Mouse (Mus musculus) liver, embryonic 16.5 days (tissue): Measurements from ENCODE around the gene Prss33. TPM values are rescaled to one million over a fixed set of nuclear protein-coding genes. Genes with fewer than 3 reads are reported as not detected.

ENCODE experiments used
- microRNA-seq: library from miRNA; unstranded; fragments of <30 nt; microRNA quantifications from one replicate; pipeline ENCODE4, GENCODE M21; 2016
- polyA plus RNA-seq: library from polyadenylated mRNA; unstranded; fragments of >200 nt; fragmentation: Nextera tagmentation; extraction: Ambion mirVana; gene quantifications from 2 replicates; pipeline ENCODE4 v1.2.1, GENCODE M21; 2015

Prss33 gene
- polyA plus RNA-seq, 1 experiment from 2014 or later = not detected

Small RNA genes lying within 50 kb of the gene (microRNA-seq; reads per million reads assigned to microRNA genes)
- 0.74 reads per million for gene Mir5125

Other genes starting within 250 kb of the Prss33 start
- 1.3 and 1.6 TPM in 2 replicates for gene Zfp13, start 236.6 kb downstream of the Prss33 start, polyA plus RNA-seq
- not detected in 2 replicates for gene Zscan10, start 235.2 kb downstream of the Prss33 start, polyA plus RNA-seq
- gene Mmp25, start 190.8 kb downstream of the Prss33 start, polyA plus RNA-seq = 0.42 and 0.50 TPM in 2 replicates
- 0.12 TPM in 1 of 2 replicates, not detected in the other for gene Bicdl2, start 175.6 kb downstream of the Prss33 start, polyA plus RNA-seq
- 18.9 and 23.2 TPM in 2 replicates for gene Hcfc1r1, start 162.5 kb downstream of the Prss33 start, polyA plus RNA-seq
- 19.1 and 20.4 TPM in 2 replicates for gene Thoc6, start 162.2 kb downstream of the Prss33 start, polyA plus RNA-seq
- gene Tnfrsf12a, start 158.6 kb downstream of the Prss33 start, polyA plus RNA-seq = 7.0 and 8.6 TPM in 2 replicates
- 1.2 and 1.4 TPM in 2 replicates for gene Cldn6, start 156.8 kb downstream of the Prss33 start, polyA plus RNA-seq
- 0.18 TPM in 1 of 2 replicates, not detected in the other for gene Cldn9, start 152.0 kb downstream of the Prss33 start, polyA plus RNA-seq
- 0.04 and 0.14 TPM in 2 replicates for gene 1520401A03Rik, start 113.3 kb downstream of the Prss33 start, polyA plus RNA-seq
- gene Pkmyt1, start 109.7 kb downstream of the Prss33 start, polyA plus RNA-seq = 24.9 and 26.0 TPM in 2 replicates
- gene Paqr4, start 95.2 kb downstream of the Prss33 start, polyA plus RNA-seq = 7.5 and 7.6 TPM in 2 replicates
- gene Kremen2, start 90.2 kb downstream of the Prss33 start, polyA plus RNA-seq = not detected in 2 replicates
- 8.6 and 10.6 TPM in 2 replicates for gene Flywch1, start 64.5 kb downstream of the Prss33 start, polyA plus RNA-seq
- gene Flywch2, start 50.0 kb downstream of the Prss33 start, polyA plus RNA-seq = 0.64 and 0.86 TPM in 2 replicates
- gene Srrm2, start 45.5 kb downstream of the Prss33 start, polyA plus RNA-seq = 150 and 172 TPM in 2 replicates
- 426 and 436 TPM in 2 replicates for gene Elob, start 6.9 kb downstream of the Prss33 start, polyA plus RNA-seq
- gene Prss32, start 7.8 kb upstream of the Prss33 start, polyA plus RNA-seq = not detected in 2 replicates
- 0.06 TPM in 1 of 2 replicates, not detected in the other for gene Prss41, start 8.1 kb upstream of the Prss33 start, polyA plus RNA-seq
- gene Prss21, start 32.0 kb upstream of the Prss33 start, polyA plus RNA-seq = not detected in 2 replicates
- gene Dcpp1, start 44.8 kb upstream of the Prss33 start, polyA plus RNA-seq = not detected in 2 replicates
- not detected in 2 replicates for gene Dcpp2, start 44.8 kb upstream of the Prss33 start, polyA plus RNA-seq
- not detected in 2 replicates for gene Dcpp3, start 81.4 kb upstream of the Prss33 start, polyA plus RNA-seq
- not detected in 2 replicates for gene Sbp, start 105.6 kb upstream of the Prss33 start, polyA plus RNA-seq
- gene Sbpl, start 119.2 kb upstream of the Prss33 start, polyA plus RNA-seq = not detected in 2 replicates
- gene Prss30, start 144.5 kb upstream of the Prss33 start, polyA plus RNA-seq = 0.07 TPM in 1 of 2 replicates, not detected in the other
- gene Prss22, start 162.0 kb upstream of the Prss33 start, polyA plus RNA-seq = not detected in 2 replicates
- gene Prss27, start 202.1 kb upstream of the Prss33 start, polyA plus RNA-seq = not detected in 2 replicates
- 10.3 and 10.8 TPM in 2 replicates for gene Kctd5, start 237.4 kb upstream of the Prss33 start, polyA plus RNA-seq